Mouse (Mus musculus) frontal cortex, adult (tissue): ENCODE results near the gene Morn3.

Experiments
- ATAC-seq: cut with Nextera tagmentation; 2 replicates; pipeline ENCODE4 v1.9.2; 2017; ENCODE audit warnings: mild to moderate bottlenecking, moderate library complexity, mixed read lengths; ENCODE audit not compliant: low TSS enrichment

Morn3 gene

GRCm38 (mm10) chr5:122993811-122994210 is 53.0 kb downstream of the Morn3 start:
- no peak for ATAC-seq

GRCm38 (mm10) chr5:122991350-122992004 is 55.3 kb downstream of the Morn3 start:
- ATAC-seq = no peak

- ATAC-seq = no peak
These were observed 56.2 kb downstream of the Morn3 start for GRCm38 (mm10) chr5:122990411-122991160.

- ATAC-seq = no peak
These were observed 57.1 kb downstream of the Morn3 start, which contains the start of gene Kdm2b for GRCm38 (mm10) chr5:122989551-122990330. Gene Kdm2b, minus strand, starts transcription at chr5:122989823.

GRCm38 (mm10) chr5:122989001-122989525 is 57.8 kb downstream of the Morn3 start:
- peak; percentile 60 for ATAC-seq

GRCm38 (mm10) chr5:122988021-122988751 is 58.6 kb downstream of the Morn3 start:
- peak; percentile 58; the same call in 1 of the 2 replicates for ATAC-seq

- ATAC-seq = no peak
These were observed 59.4 kb downstream of the Morn3 start for GRCm38 (mm10) chr5:122987211-122988020.

GRCm38 (mm10) chr5:122986091-122986493 is 60.7 kb downstream of the Morn3 start:
- no peak for ATAC-seq
